Mouse (Mus musculus) lung, postnatal 10 days (tissue): ENCODE data around the gene Rnf182.

Experiments used
- DNase-seq: peaks from one replicate; pipeline ENCODE4 v3.0.0; 2021

Rnf182 gene

DNA sequence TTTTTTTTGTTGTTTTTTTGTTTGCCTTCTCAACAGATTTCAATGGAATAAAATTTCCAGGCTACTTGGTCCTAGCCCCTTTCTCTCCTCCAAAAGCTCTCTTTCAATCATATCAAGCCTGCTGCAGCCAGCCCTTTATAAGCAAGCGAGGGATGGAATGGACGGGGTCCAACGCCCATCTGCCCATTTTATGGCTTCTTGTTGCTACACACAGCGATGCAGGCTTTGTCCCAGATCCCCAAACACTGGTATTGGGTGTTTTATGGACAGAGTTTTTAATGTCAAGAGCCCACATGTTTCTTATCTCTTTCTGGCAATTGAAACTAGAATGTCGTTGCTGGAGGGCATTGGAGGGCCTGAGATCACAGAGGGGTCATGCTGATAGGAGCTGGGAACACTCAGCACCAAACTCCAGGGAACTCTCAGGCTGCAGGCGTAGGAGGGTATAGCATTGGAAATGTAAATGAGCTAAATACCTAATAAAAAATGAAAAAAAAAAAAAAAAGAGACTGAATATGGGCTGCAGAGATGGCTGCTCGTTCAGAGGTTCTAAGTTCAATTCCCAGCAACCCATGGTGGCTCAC is 89.1 kb downstream of the Rnf182 start:
- DNase-seq, result no peak

DNA sequence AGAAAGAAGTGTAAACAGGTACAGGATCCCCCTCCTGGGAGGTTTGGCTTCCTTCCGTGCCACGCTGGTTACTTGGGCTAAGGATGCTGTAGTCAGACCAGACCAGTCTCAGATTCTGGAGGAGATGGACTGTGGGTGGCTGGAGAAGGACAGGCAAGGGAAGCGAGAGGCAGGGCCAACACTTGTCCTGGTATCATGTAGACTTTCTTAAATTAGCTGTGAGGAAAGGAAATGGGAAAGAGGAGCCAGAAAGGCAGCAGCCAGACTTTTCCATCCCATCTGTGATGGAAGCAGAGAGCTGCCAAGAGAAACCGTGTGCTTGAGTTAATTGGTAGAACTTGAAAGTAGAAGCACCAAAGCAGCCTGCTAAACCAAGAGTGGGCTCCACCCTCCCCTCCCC is 90.9 kb downstream of the Rnf182 start:
- no peak for DNase-seq

DNA sequence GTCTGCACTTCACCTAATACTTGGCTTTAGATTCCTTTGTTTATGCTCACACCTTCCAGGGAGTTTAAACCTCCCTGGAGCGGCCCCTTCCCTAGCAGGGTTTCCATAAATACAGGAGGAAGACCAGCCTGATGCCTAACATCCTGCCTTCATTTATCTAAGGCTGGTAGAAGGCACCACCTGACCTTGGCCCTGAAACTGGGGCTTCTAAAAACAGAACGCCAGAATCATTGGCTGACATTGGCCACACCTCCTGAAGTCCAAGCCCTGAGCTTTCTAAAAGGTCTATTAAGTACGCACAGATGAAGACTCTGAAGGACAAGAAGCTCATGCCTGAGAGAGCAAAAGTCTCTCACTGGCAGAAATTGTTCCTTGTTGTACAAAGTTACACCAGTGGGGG is 94.0 kb downstream of the Rnf182 start:
- DNase-seq, result no peak

DNA sequence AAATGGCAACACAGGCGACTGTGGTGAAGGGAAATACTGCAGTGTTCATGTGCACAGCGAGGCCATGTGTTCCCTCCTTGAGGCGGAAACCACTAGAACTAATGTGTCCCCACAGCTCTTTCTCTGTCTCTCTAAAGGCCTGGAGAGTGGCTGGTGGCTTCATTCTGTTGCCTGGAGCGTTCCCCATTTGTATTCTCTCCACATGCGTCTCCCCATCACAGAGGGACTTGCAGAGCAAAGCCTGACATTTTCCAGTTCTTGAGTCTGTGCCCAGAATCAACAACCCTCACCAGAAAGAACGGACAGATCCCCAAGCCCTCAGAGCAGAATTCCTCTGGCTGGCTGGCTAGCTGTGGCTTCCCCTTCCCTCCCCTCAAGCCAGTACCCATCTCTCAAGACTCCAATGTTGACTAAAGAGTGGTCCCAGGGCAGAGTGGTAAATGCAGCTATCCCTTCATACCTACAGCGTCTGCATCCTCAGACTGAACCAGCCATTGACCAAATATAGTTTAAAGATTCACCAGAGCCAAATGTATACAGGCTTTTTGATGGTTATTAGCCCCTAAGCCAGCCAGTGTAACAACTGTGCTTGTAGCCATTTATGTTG is 96.3 kb downstream of the Rnf182 start:
- DNase-seq, result no peak

DNA sequence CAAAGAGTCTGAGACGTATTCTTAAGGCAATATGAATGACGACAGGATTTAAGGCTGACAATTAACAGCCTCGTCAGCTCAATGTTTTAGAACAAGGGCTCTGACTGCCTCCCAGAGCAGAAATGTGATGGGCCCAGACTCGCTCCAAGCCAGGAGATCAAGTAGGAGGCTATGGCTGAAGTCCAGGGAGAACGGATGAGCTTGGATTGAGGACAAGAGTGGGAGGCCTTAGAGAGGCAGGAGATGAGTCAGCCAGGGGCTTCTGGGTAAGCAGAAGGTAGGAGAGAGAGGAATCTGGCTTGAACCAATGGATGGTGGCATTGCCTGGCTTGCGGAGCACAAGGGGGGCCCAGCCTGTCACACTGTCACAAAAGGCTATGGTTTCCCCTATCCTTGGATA is 99.2 kb downstream of the Rnf182 start:
- peak; percentile 7 for DNase-seq

DNA sequence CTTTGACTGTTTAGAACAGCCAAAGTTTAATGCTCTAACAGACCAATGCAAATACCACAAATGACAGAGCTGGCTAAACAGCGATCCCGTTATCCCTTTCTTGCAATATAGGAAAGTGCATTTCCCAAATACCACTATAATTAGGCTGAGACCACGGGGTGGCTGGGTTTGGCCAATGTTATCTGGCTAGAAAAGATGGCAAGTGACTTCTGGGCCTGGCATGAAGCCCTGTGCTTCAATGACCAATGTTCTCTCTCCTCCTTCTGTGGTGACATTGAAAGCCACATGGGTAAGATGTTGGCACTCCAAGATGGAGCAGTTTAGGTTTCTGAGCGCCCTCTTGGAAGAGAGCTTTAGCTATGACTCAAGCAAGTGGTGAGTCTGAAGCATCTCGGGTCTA is 100.0 kb downstream of the Rnf182 start:
- no peak for DNase-seq

DNA sequence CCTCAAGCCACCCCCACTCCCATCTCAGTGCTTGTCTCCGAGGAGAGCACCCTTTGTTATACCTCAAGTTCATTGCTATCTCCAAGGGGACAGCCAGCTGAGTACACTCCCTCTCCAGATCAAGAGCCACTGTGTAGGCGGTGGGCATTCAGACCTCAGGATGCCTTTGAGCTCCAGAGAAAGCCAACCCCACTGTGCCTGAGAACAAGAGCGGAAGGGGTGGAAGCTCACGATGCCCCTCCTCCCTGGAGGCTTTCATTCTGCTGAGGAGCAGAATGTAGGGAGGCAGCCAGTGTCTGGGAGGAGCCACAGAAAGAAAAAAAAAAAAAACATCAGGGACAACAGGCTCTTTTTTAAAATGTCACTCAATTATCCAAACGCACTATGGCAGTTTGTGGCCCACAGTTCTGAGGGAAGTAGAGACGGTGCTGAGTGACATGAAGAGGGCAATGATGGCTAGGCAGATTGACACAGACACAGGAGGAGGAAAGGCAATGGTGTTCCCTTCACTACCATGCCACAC is 101.1 kb downstream of the Rnf182 start:
- DNase-seq, result peak; percentile 30

DNA sequence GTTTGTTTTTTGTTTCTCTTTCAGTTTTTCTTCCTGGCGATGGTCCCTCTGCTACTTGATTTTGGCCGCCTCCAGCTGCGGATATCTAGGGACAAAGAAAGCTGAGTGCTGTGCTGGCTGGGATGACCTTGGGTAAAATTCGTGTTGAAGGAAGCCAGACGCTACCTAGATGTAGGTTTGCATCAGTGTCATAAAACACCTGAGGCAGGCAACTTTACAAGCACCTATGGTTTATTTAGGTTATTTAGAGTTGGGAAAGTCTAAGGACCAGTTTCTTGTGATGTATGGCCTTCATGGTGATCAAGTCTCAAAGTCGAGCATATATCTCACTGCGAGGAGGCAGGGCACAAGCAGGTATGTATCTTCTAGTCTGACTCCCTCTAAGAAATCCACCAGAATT is 102.7 kb downstream of the Rnf182 start:
- DNase-seq, result no peak

DNA sequence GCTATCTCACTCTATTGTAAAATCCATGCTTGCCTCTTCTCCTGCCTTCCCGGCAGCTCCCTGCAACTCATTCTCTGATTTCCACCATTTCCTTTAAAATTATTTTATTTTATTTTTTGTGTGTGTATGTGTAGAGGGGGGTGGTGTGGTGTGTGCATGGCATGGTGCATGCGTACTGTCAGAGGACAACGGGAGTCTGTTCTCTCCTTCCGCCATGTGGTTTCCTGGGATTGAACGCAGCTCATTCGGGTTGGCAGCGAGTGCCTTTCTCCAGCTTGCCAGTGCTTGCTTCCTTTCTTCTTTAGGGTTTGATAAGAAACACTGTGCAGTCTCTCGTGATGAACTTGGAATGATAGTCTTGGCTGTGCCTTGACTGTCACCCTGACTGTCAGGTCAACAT is 105.0 kb downstream of the Rnf182 start:
- no peak for DNase-seq
